Mouse (Mus musculus): ENCODE measurements at regions not wholly inside any gene's neighbourhood (a gene's known extent, or its start where the extent isn't known, plus 50 kb on each side); places are given as distances from the start of the nearest gene placed in this dataset.

- no peak for DNase-seq (ENCODE audit: low read depth, low spot score)
Observed at GRCm38 (mm10) chr9:117863944-117864343, 176.4 kb upstream of the Azi2 start.

- no peak for DNase-seq (ENCODE audit: low read depth, low spot score)
Observed at GRCm38 (mm10) chr9:117863318-117863717, 177.0 kb upstream of the Azi2 start.

GRCm38 (mm10) chr9:117859580-117860045 lies 180.7 kb upstream of the Azi2 start:
- DNase-seq (ENCODE audit: low read depth, low spot score) = no peak

- DNase-seq (ENCODE audit: low read depth, low spot score) = no peak
Observed at GRCm38 (mm10) chr9:117843531-117843930, 196.8 kb upstream of the Azi2 start.

- peak; percentile 5 for DNase-seq (ENCODE audit: low read depth, low spot score)
Observed at GRCm38 (mm10) chr9:117836696-117837380, 203.5 kb upstream of the Azi2 start.

- no peak for DNase-seq (ENCODE audit: low read depth, low spot score)
Observed at GRCm38 (mm10) chr9:117833586-117833985, 203.9 kb upstream of the Rbms3 start.

GRCm38 (mm10) chr9:117814661-117815060 lies 184.9 kb upstream of the Rbms3 start:
- DNase-seq (ENCODE audit: low read depth, low spot score) = no peak

- no peak for DNase-seq (ENCODE audit: low read depth, low spot score)
Observed at GRCm38 (mm10) chr9:117813216-117813615, 183.5 kb upstream of the Rbms3 start.

GRCm38 (mm10) chr9:117805812-117806211 lies 176.1 kb upstream of the Rbms3 start:
- DNase-seq (ENCODE audit: low read depth, low spot score) = no peak

- DNase-seq (ENCODE audit: low read depth, low spot score) = no peak
Observed at GRCm38 (mm10) chr9:117784186-117784591, 154.5 kb upstream of the Rbms3 start.

- DNase-seq (ENCODE audit: low read depth, low spot score) = no peak
Observed at GRCm38 (mm10) chr9:117754651-117755050, 124.9 kb upstream of the Rbms3 start.

GRCm38 (mm10) chr9:117753466-117753865 lies 123.8 kb upstream of the Rbms3 start:
- no peak for DNase-seq (ENCODE audit: low read depth, low spot score)

- no peak for DNase-seq (ENCODE audit: low read depth, low spot score)
Observed at GRCm38 (mm10) chr9:117744906-117745305, 115.2 kb upstream of the Rbms3 start.

GRCm38 (mm10) chr9:117729366-117729765 lies 99.7 kb upstream of the Rbms3 start:
- no peak for DNase-seq (ENCODE audit: low read depth, low spot score)

- DNase-seq (ENCODE audit: low read depth, low spot score) = no peak
Observed at GRCm38 (mm10) chr9:117720161-117720598, 90.5 kb upstream of the Rbms3 start.

- no peak for DNase-seq (ENCODE audit: low read depth, low spot score)
Observed at GRCm38 (mm10) chr9:117717346-117717745, 87.6 kb upstream of the Rbms3 start.

GRCm38 (mm10) chr9:117716476-117716875 lies 86.8 kb upstream of the Rbms3 start:
- DNase-seq (ENCODE audit: low read depth, low spot score) = no peak

- DNase-seq (ENCODE audit: low read depth, low spot score) = no peak
Observed at GRCm38 (mm10) chr9:117714741-117715675, 85.3 kb upstream of the Rbms3 start.

- no peak for DNase-seq (ENCODE audit: low read depth, low spot score)
Observed at GRCm38 (mm10) chr9:117713121-117713520, 83.4 kb upstream of the Rbms3 start.

GRCm38 (mm10) chr9:117711793-117712192 lies 82.1 kb upstream of the Rbms3 start:
- no peak for DNase-seq (ENCODE audit: low read depth, low spot score)

GRCm38 (mm10) chr9:117710966-117711365 lies 81.3 kb upstream of the Rbms3 start:
- DNase-seq (ENCODE audit: low read depth, low spot score) = no peak

GRCm38 (mm10) chr9:117709677-117710076 lies 80.0 kb upstream of the Rbms3 start:
- DNase-seq (ENCODE audit: low read depth, low spot score) = no peak

- DNase-seq (ENCODE audit: low read depth, low spot score) = no peak
Observed at GRCm38 (mm10) chr9:117693001-117693400, 63.3 kb upstream of the Rbms3 start.
